Mouse (Mus musculus): ENCODE results near the gene AU021092. TPM values are rescaled to one million over a fixed set of nuclear protein-coding genes. Genes with fewer than 3 reads are reported as not detected.
A peak's percentile ranks its signal among the peaks of the same experiment; 100 is the strongest.

AU021092 gene
- total RNA-seq, 2 experiments from 2014 or later: 17.6 to 23.8 TPM

GRCm38 (mm10) chr16:5216686-5217085, 5.4 kb downstream of the AU021092 start:
- no peak for DNase-seq (ENCODE audit: low spot score in 2 of 2)

GRCm38 (mm10) chr16:5214126-5214525, 8.0 kb downstream of the AU021092 start:
- DNase-seq (ENCODE audit: low spot score in 2 of 2): no peak

GRCm38 (mm10) chr16:5212150-5212549, 9.9 kb downstream of the AU021092 start:
- DNase-seq (ENCODE audit: low spot score in 2 of 2): no peak

GRCm38 (mm10) chr16:5210365-5210764, 11.7 kb downstream of the AU021092 start:
- DNase-seq (ENCODE audit: low spot score in 2 of 2): no peak

- no peak for DNase-seq (ENCODE audit: low spot score in 2 of 2)
Observed at GRCm38 (mm10) chr16:5206051-5206450, 16.0 kb downstream of the AU021092 start.

- no peak for DNase-seq (ENCODE audit: low spot score in 2 of 2)
Observed at GRCm38 (mm10) chr16:5205431-5205970, 16.6 kb downstream of the AU021092 start.

- DNase-seq (ENCODE audit: low spot score in 2 of 2): peak; percentile 64 to 66
Observed at GRCm38 (mm10) chr16:5203668-5204433, 18.2 kb downstream of the AU021092 start, which contains the start of gene Nagpa. Nagpa (minus strand) TSS chr16:5204012.

GRCm38 (mm10) chr16:5203200-5203599, 18.9 kb downstream of the AU021092 start:
- DNase-seq (ENCODE audit: low spot score in 2 of 2): no peak

GRCm38 (mm10) chr16:5202681-5203080, 19.4 kb downstream of the AU021092 start:
- DNase-seq (ENCODE audit: low spot score in 2 of 2): no peak

GRCm38 (mm10) chr16:5195080-5195479, 27.0 kb downstream of the AU021092 start:
- peak in 1 of 2 experiments; percentile 49 for DNase-seq (ENCODE audit: low spot score in 2 of 2)

GRCm38 (mm10) chr16:5186234-5186633, 35.9 kb downstream of the AU021092 start:
- no peak for DNase-seq (ENCODE audit: low spot score in 2 of 2)

- DNase-seq (ENCODE audit: low spot score in 2 of 2): no peak
Observed at GRCm38 (mm10) chr16:5185691-5186090, 36.4 kb downstream of the AU021092 start.

GRCm38 (mm10) chr16:5184956-5185355, 37.1 kb downstream of the AU021092 start:
- DNase-seq (ENCODE audit: low spot score in 2 of 2): no peak

GRCm38 (mm10) chr16:5184101-5184500, 38.0 kb downstream of the AU021092 start:
- DNase-seq (ENCODE audit: low spot score in 2 of 2): peak in 1 of 2 experiments; percentile 29

- no peak for DNase-seq (ENCODE audit: low spot score in 2 of 2)
Observed at GRCm38 (mm10) chr16:5183310-5183975, 38.7 kb downstream of the AU021092 start.

GRCm38 (mm10) chr16:5172636-5173035, 49.5 kb downstream of the AU021092 start:
- DNase-seq (ENCODE audit: low spot score in 2 of 2): no peak

- DNase-seq (ENCODE audit: low spot score in 2 of 2): no peak
Observed at GRCm38 (mm10) chr16:5168829-5169228, 53.3 kb downstream of the AU021092 start.

- no peak for DNase-seq (ENCODE audit: low spot score in 2 of 2)
Observed at GRCm38 (mm10) chr16:5168038-5168437, 54.1 kb downstream of the AU021092 start.

- DNase-seq (ENCODE audit: low spot score in 2 of 2): no peak
Observed at GRCm38 (mm10) chr16:5164327-5164726, 57.8 kb downstream of the AU021092 start.
